Mouse (Mus musculus): ENCODE measurements around the gene Gm28051. TPM values are rescaled to one million over a fixed set of nuclear protein-coding genes. Genes with fewer than 3 reads are reported as not detected.
A peak's percentile ranks its signal among the peaks of the same experiment; 100 is the strongest.

Gm28051 gene
- polyA plus RNA-seq, 1 experiment = not detected

GRCm38 (mm10) chr12:102761668-102762067, 4.1 kb upstream of the Gm28051 start:
- no peaks in the 10 kb centered on the region for H3K27me3 ChIP-seq (ENCODE audit: control insufficient read depth, insufficient read depth, low read length)
- WGBS = 91% methylated on average over 3 of the region's 3 CpGs

GRCm38 (mm10) chr12:102758936-102759335, 1.4 kb upstream of the Gm28051 start:
- WGBS = 44% methylated on average over 5 of the region's 5 CpGs

More at GRCm38 (mm10) chr12:102761668-102762067, 4.1 kb upstream of the Gm28051 start:
- no peaks in the 10 kb centered on the region; the same call in 1 of the 2 replicates for H3K36me3 ChIP-seq (ENCODE audit: control insufficient read depth, insufficient read depth, low read length)
- H3K27ac ChIP-seq (ENCODE audit: control insufficient read depth, insufficient read depth, low read length) = no peak overlapping the region
- no peak overlapping the region for H3K4me3 ChIP-seq (ENCODE audit: control insufficient read depth, insufficient read depth, low read length)
- H3K4me1 ChIP-seq (replicated peaks; ENCODE audit: control insufficient read depth, insufficient read depth, low read length) = peaks cover 5% of the 10 kb centered on the region
- DNase-seq = no peak
- no peak for TF ChIP-seq POLR2A (IDR thresholded peaks at IDR 0.05; ENCODE audit: control insufficient read depth, extremely low read depth, insufficient read depth, low read length, poor library complexity)
- no peak for TF ChIP-seq CTCF (IDR thresholded peaks at IDR 0.05; ENCODE audit: borderline replicate concordance, control insufficient read depth, extremely low read depth, insufficient read depth, low read length, poor library complexity)

GRCm38 (mm10) chr12:102758403-102758756, 815 bp upstream of the Gm28051 start, which contains the start of gene Gm20604:
TSS of gene Gm20604 (minus strand) at chr12:102758672.
- TF ChIP-seq CTCF (IDR thresholded peaks at IDR 0.05; ENCODE audit: borderline replicate concordance, control insufficient read depth, extremely low read depth, insufficient read depth, low read length, poor library complexity) (no peak), POLR2A (IDR thresholded peaks at IDR 0.05; ENCODE audit: control insufficient read depth, extremely low read depth, insufficient read depth, low read length, poor library complexity) (no peak)
- no peak for DNase-seq
- peaks cover 7% of the 10 kb centered on the region for H3K4me1 ChIP-seq (replicated peaks; ENCODE audit: control insufficient read depth, insufficient read depth, low read length)
- no peaks in the 10 kb centered on the region for H3K27me3 ChIP-seq (ENCODE audit: control insufficient read depth, insufficient read depth, low read length)
- WGBS = 2% methylated on average over 10 of the region's 10 CpGs
- H3K27ac ChIP-seq (ENCODE audit: control insufficient read depth, insufficient read depth, low read length) = peak within 1 kb of the TSS; percentile 9; the same call in 1 of the 2 replicates
- H3K4me3 ChIP-seq (ENCODE audit: control insufficient read depth, insufficient read depth, low read length) = peak within 1 kb of the TSS; percentile 92
- H3K36me3 ChIP-seq (ENCODE audit: control insufficient read depth, insufficient read depth, low read length) = no peaks in the 10 kb centered on the region

More at GRCm38 (mm10) chr12:102758936-102759335, 1.4 kb upstream of the Gm28051 start:
- H3K4me1 ChIP-seq (replicated peaks; ENCODE audit: control insufficient read depth, insufficient read depth, low read length) = peaks cover 7% of the 10 kb centered on the region
- DNase-seq = no peak
- H3K27me3 ChIP-seq (ENCODE audit: control insufficient read depth, insufficient read depth, low read length) = no peaks in the 10 kb centered on the region
- H3K4me3 ChIP-seq (ENCODE audit: control insufficient read depth, insufficient read depth, low read length) = no peak overlapping the region
- no peak for TF ChIP-seq POLR2A (IDR thresholded peaks at IDR 0.05; ENCODE audit: control insufficient read depth, extremely low read depth, insufficient read depth, low read length, poor library complexity)
- no peak for TF ChIP-seq CTCF (IDR thresholded peaks at IDR 0.05; ENCODE audit: borderline replicate concordance, control insufficient read depth, extremely low read depth, insufficient read depth, low read length, poor library complexity)
- H3K36me3 ChIP-seq (ENCODE audit: control insufficient read depth, insufficient read depth, low read length) = no peaks in the 10 kb centered on the region
- no peak overlapping the region for H3K27ac ChIP-seq (ENCODE audit: control insufficient read depth, insufficient read depth, low read length)

- DNase-seq = no peak
- WGBS = 2% methylated on average over 46 of the region's 46 CpGs
- H3K27ac ChIP-seq (ENCODE audit: control insufficient read depth, insufficient read depth, low read length) = no peak overlapping the region
- TF ChIP-seq CTCF (IDR thresholded peaks at IDR 0.05; ENCODE audit: borderline replicate concordance, control insufficient read depth, extremely low read depth, insufficient read depth, low read length, poor library complexity) (no peak), POLR2A (IDR thresholded peaks at IDR 0.05; ENCODE audit: control insufficient read depth, extremely low read depth, insufficient read depth, low read length, poor library complexity) (no peak)
- H3K27me3 ChIP-seq (ENCODE audit: control insufficient read depth, insufficient read depth, low read length) = no peaks in the 10 kb centered on the region
- peaks cover 7% of the 10 kb centered on the region for H3K4me1 ChIP-seq (replicated peaks; ENCODE audit: control insufficient read depth, insufficient read depth, low read length)
- no peaks in the 10 kb centered on the region for H3K36me3 ChIP-seq (ENCODE audit: control insufficient read depth, insufficient read depth, low read length)
- peak overlapping the region; percentile 92 for H3K4me3 ChIP-seq (ENCODE audit: control insufficient read depth, insufficient read depth, low read length)
These were observed 393 bp downstream of the Gm28051 start for GRCm38 (mm10) chr12:102757055-102757688.

GRCm38 (mm10) chr12:102756304-102756703, 1.3 kb downstream of the Gm28051 start:
- TF ChIP-seq CTCF (IDR thresholded peaks at IDR 0.05; ENCODE audit: borderline replicate concordance, control insufficient read depth, extremely low read depth, insufficient read depth, low read length, poor library complexity) (no peak), POLR2A (IDR thresholded peaks at IDR 0.05; ENCODE audit: control insufficient read depth, extremely low read depth, insufficient read depth, low read length, poor library complexity) (no peak)
- Histone ChIP-seq H3K4me1 (replicated peaks; ENCODE audit: control insufficient read depth, insufficient read depth, low read length) (peaks cover 7% of the 10 kb centered on the region), H3K36me3 (ENCODE audit: control insufficient read depth, insufficient read depth, low read length) (no peaks in the 10 kb centered on the region), H3K27ac (ENCODE audit: control insufficient read depth, insufficient read depth, low read length) (no peak overlapping the region), H3K27me3 (ENCODE audit: control insufficient read depth, insufficient read depth, low read length) (no peaks in the 10 kb centered on the region), H3K4me3 (ENCODE audit: control insufficient read depth, insufficient read depth, low read length) (no peak overlapping the region)
- DNase-seq = peak; percentile 51
- WGBS = 90% methylated on average over 7 of the region's 7 CpGs

- WGBS = 91% methylated on average over 3 of the region's 3 CpGs
- Histone ChIP-seq H3K4me3 (ENCODE audit: control insufficient read depth, insufficient read depth, low read length) (no peak overlapping the region), H3K4me1 (replicated peaks; ENCODE audit: control insufficient read depth, insufficient read depth, low read length) (peaks cover 5% of the 10 kb centered on the region), H3K36me3 (ENCODE audit: control insufficient read depth, insufficient read depth, low read length) (0 out of 2 replicates have a peak, but pooled peaks cover 3% of the 10 kb centered on the region), H3K27ac (ENCODE audit: control insufficient read depth, insufficient read depth, low read length) (no peak overlapping the region), H3K27me3 (ENCODE audit: control insufficient read depth, insufficient read depth, low read length) (no peaks in the 10 kb centered on the region)
- DNase-seq = no peak
- TF ChIP-seq POLR2A (IDR thresholded peaks at IDR 0.05; ENCODE audit: control insufficient read depth, extremely low read depth, insufficient read depth, low read length, poor library complexity) (no peak), CTCF (IDR thresholded peaks at IDR 0.05; ENCODE audit: borderline replicate concordance, control insufficient read depth, extremely low read depth, insufficient read depth, low read length, poor library complexity) (no peak)
These were observed 9.3 kb downstream of the Gm28051 start for GRCm38 (mm10) chr12:102748256-102748655.

Measured in thymus, adult 2 months (tissue).